Mouse (Mus musculus) small intestine, adult 2 months (tissue): ENCODE measurements around the gene Glrx5. TPM values are rescaled to one million over a fixed set of nuclear protein-coding genes. Genes with fewer than 3 reads are reported as not detected.
A peak's percentile ranks its signal among the peaks of the same experiment; 100 is the strongest.

ENCODE experiments used
- H3K27ac ChIP-seq: fragments of 200-500 bp; 2 replicates; pipeline ENCODE4 v1.5.1; 2012; ENCODE audit warnings: low read depth, low read length, control low read depth, inconsistent platforms; ENCODE audit not compliant: insufficient read depth
- H3K27me3 ChIP-seq: fragments of 200-500 bp; 2 replicates; pipeline ENCODE4 v1.6.1; 2012; ENCODE audit warnings: mild to moderate bottlenecking, moderate library complexity, low read length, inconsistent platforms; ENCODE audit not compliant: control insufficient read depth, insufficient read depth
- H3K36me3 ChIP-seq: fragments of 200-500 bp; 2 replicates; pipeline ENCODE4 v1.6.1; 2012; ENCODE audit warnings: mild to moderate bottlenecking, low read length, control low read depth, inconsistent platforms; ENCODE audit not compliant: control insufficient read depth, insufficient read depth
- H3K4me1 ChIP-seq: fragments of 200-500 bp; 2 replicates; pipeline ENCODE4 v1.6.1; 2012; ENCODE audit warnings: low read length, inconsistent platforms, mixed read lengths; ENCODE audit not compliant: control insufficient read depth, insufficient read depth, insufficient read length
- H3K4me3 ChIP-seq: fragments of 200-500 bp; 2 replicates; pipeline ENCODE4 v1.5.1; 2012; ENCODE audit warnings: low read depth, mild to moderate bottlenecking, control low read depth, inconsistent platforms, low read length, moderate library complexity
- CTCF ChIP-seq: fragments of 200-500 bp; IDR thresholded peaks from 2 replicates; pipeline ENCODE4 v1.5.1; 2012; ENCODE audit warnings: low read depth, mild to moderate bottlenecking, control low read depth, inconsistent platforms, low read length, moderate library complexity, mixed read lengths; ENCODE audit not compliant: insufficient replicate concordance, insufficient read length; ENCODE audit errors: extremely low read depth
- POLR2A ChIP-seq: fragments of 200-500 bp; IDR thresholded peaks from 2 replicates; pipeline ENCODE4 v1.6.1; 2012; ENCODE audit warnings: low read depth, mild to moderate bottlenecking, control low read depth, inconsistent platforms, low read length, moderate library complexity
- WGBS: fragments of 180-500 bp; shearing (Covaris S2); methylation state at CpG from one replicate; pipeline ENCODE4 v1.1.7; 2018; 5-methylcytosine and 5-hydroxymethylcytosine counted together
- polyA plus RNA-seq: library from polyadenylated mRNA; depleted of rRNA; stranded (reverse); fragments of >200 nt; gene quantifications from 2 replicates; pipeline ENCODE4 v1.2.3, GENCODE M21; 2012

Gene Glrx5
- polyA plus RNA-seq, 1 experiment, result 82.0 TPM

DNA sequence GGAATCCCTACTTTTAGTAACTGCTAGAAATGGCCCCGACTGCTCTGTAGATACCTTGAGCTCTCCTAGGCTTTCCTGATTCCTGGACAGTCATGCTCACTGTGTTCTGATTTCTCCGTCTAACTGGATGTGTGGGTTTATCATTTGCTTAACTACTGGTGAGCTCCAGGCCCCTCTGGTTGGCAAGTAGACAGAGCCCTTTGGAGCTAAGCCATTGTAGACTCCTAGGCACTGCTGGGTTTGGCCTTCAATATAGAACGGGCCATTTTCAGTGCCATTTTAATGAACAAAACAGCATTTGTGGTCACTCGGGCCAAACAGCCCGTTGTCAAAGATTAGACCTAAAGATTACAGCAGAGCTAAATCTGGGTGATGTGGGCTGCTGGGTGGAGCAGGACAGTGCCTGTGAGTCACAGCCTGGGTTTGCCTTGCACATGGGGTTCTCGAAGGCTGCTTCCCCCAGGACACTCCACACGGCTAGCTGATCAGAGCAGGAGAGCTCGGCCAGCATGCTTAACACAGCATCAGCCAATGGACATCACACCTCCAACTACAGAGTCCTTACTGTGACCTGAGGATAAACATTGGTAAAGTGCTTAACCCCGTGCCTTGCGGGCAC lies 40.3 kb upstream of the Glrx5 start:
- Histone ChIP-seq H3K36me3 (no peaks in the 10 kb centered on the region), H3K27ac (no peak overlapping the region), H3K4me1 (peaks cover 24% of the 10 kb centered on the region), H3K27me3 (no peaks in the 10 kb centered on the region), H3K4me3 (no peak overlapping the region)
- WGBS, result 74% methylated on average over 10 of the region's 10 CpGs
- TF ChIP-seq POLR2A (no peak), CTCF (no peak)

DNA sequence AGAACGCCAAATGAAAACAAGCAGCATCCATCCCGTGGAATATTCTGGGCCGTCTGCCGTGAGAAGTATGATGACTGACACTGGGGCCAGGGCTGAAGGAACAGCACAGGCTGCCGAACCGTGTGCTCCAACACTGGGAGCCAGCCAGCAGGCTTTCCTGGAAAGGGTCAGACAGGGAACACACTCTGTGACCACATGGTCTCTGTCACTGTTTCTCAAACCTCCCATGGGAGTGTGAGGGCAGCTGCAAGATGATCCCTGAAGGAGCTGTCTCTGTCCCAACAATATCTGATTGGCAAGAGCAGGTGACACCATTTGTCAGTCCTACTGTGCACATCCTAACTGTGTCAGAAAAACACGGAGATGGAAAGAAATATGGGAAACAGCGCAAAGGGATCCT lies 39.6 kb upstream of the Glrx5 start:
- no peaks in the 10 kb centered on the region for H3K36me3 ChIP-seq
- H3K27ac ChIP-seq, result no peak overlapping the region
- no peaks in the 10 kb centered on the region for H3K27me3 ChIP-seq
- H3K4me3 ChIP-seq, result no peak overlapping the region
- 73% methylated on average over 8 of the region's 8 CpGs for WGBS
- H3K4me1 ChIP-seq, result peaks cover 30% of the 10 kb centered on the region
- TF ChIP-seq CTCF (no peak), POLR2A (no peak)

DNA sequence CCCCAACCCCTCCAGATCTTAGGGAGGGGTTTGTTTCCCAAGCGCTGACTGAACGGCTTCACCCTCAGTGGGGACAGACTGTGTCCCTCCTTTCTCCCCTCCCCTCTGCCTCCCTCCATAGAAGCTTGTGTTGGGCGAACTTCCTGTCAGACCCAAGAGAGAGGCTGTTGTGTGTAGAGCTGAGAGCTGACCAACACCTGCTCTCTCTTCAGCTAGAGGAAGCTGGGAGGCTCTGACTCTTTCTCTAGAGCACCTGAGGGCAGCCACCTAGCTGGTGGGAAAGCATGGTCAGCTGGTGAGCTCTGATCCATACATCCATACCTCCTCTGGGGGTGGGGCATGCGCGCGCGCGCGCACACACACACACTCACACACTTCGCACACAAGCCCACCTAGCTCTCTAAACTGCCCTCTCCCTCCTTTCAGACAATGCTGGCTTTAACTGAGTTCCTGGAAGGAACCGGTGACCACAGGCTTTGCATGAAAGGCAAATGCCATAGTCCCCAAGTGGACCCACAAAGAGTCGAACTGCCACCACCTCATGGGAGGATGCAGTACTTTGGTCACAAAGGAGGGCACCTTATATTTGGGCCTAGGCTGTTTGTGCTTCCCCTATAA lies 37.1 kb upstream of the Glrx5 start:
- TF ChIP-seq CTCF (no peak), POLR2A (no peak)
- peaks cover 44% of the 10 kb centered on the region for H3K4me1 ChIP-seq
- WGBS, result 86% methylated on average over 12 of the region's 12 CpGs
- no peak overlapping the region for H3K4me3 ChIP-seq
- no peaks in the 10 kb centered on the region for H3K27me3 ChIP-seq
- H3K36me3 ChIP-seq, result no peaks in the 10 kb centered on the region
- peak overlapping the region; percentile 61; the same call in 1 of the 2 replicates for H3K27ac ChIP-seq

DNA sequence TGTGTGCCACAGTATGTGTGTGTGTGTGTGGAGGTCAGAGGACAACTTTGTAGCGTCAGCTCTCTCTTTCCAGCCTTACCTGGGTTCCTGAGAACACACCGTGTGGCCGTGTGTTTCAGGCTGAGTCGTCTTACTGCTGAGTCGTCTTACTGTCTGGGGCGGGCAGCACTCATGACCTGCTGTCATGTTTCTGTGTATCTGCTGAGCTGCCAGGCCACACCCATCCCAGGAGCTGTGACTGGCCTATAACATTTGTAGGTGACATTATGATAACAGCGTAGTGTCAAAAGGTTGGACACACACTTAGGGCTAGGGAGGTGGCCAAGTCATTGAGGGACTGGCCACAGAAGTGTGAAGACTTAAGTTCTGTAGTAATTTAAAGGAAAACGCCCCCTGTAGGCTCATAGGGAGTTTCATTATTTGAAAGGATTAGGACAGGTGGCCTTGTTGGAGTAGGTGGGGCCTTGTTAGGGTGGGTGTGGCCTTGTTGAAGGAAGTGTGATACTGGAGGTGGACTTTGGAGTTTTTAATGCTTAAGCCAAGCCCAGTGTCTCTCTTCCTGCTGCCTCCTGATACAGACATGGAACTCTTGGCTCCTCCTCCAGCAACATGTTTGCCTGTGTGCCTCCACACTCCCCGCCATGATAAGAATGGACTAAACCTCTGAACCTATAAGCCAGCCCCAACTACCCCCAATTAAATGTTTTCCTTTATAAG lies 36.3 kb upstream of the Glrx5 start:
- 52% methylated on average over 9 of the region's 9 CpGs for WGBS
- H3K27ac ChIP-seq, result peak overlapping the region; percentile 88

DNA sequence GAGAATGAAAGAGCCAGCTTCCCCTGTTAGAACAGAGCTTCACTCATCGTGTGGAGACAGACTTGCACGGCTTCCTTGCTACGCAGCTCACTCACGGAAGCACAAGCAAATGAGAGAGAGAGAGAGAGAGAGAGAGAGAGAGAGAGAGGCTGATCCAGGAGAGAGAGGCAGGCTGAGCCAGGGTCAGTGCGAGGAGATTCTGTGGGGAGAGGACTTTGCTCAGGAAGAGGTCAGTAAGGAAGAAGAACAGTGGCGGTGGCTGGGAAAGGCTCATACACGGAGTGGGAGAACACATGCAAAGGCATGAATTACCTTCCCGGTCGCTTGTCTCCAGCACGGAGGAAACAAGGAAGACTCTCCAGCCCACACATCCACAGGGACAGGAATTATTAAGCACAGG lies 35.3 kb upstream of the Glrx5 start:
- Histone ChIP-seq H3K4me3 (no peak overlapping the region), H3K36me3 (no peaks in the 10 kb centered on the region), H3K27ac (peak overlapping the region; percentile 88), H3K4me1 (peaks cover 47% of the 10 kb centered on the region), H3K27me3 (no peaks in the 10 kb centered on the region)
- no peak for TF ChIP-seq CTCF
- no peak for TF ChIP-seq POLR2A
- 34% methylated on average over 10 of the region's 10 CpGs for whole genome bisulfite sequencing

More for the DNA sequence above, 36.3 kb upstream of the Glrx5 start:
- Histone ChIP-seq H3K27me3 (no peaks in the 10 kb centered on the region), H3K4me3 (no peak overlapping the region), H3K4me1 (peaks cover 48% of the 10 kb centered on the region), H3K36me3 (no peaks in the 10 kb centered on the region)
- TF ChIP-seq CTCF (no peak; the same call in 1 of the 2 replicates), POLR2A (no peak)

DNA sequence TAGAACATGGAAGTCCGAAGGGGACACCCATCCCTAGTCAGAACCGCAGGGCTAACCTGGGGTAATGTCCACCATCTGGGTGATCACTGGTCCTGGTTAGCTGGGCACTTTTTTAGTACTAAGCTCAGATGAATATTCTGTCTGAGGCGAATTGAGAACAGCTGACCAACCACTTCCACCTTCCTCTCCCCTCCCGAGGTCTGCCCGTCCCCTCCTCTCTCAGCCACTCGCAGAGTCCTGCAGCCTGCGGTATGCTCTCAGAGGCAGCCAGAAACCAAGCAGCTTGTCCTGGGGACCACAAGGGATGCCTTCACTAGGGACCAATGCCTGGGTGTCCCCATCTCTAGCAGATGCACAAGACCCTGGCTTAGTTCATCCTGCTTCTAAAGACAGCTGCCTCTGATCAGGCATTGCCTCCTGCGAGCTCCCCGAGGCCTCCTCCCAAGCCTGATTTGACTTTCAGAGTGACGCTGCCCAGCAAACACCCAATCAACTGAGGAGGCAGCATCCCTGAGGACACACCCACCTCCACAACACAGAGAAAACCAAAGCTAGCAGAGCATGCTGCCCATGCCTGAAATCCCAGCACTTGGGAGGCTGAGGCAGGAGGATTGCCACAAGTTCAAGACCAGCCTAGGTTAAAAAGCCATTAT lies 34.7 kb upstream of the Glrx5 start:
- Histone ChIP-seq H3K27ac (peak overlapping the region; percentile 88), H3K4me1 (peaks cover 47% of the 10 kb centered on the region)

More for the DNA sequence above, 34.7 kb upstream of the Glrx5 start:
- WGBS, result 80% methylated on average over 10 of the region's 10 CpGs
- Histone ChIP-seq H3K36me3 (no peaks in the 10 kb centered on the region), H3K4me3 (no peak overlapping the region), H3K27me3 (no peaks in the 10 kb centered on the region)
- no peak for TF ChIP-seq CTCF
- no peak for TF ChIP-seq POLR2A
